In the genomic region with DNA sequence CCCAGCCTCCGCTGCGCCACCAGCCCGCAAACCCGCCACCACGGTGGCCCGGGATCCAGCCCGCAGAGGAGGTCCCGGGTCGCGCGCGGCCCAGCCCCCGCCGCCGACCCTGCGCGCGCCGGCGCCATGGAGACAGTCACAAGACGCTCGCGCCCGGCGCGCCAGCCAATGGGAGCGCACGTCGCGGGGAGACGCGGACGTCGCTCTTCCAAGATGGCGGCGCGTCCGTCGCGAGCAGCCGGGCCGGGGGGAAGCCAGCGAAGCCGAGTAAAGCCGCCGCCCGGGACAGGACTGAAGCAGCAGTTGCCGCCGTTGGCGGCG, we compare ENCODE assay signal across 7 mouse cellular contexts. TPM values are rescaled to one million over a fixed set of nuclear protein-coding genes. Genes with fewer than 3 reads are reported as not detected.
A peak's percentile ranks its signal among the peaks of the same experiment; 100 is the strongest.
DNase-seq lines count a peak whose midpoint lies in the region; ATAC-seq and TF ChIP-seq lines count a peak whose summit lies in the region.

A gene (plus strand): TSS at position 188 of the 321 bp plus-strand sequence.

- TF ChIP-seq CTCF in intestine, postnatal 0 days (IDR thresholded peaks at IDR 0.05; ENCODE audit: low read depth), result no peak

- no peaks in the 10 kb centered on the region for H3K27me3 ChIP-seq in intestine, postnatal 0 days (replicated peaks; ENCODE audit: control insufficient read depth, insufficient read depth, low read length)
- H3K27me3 ChIP-seq in midbrain, embryonic 11.5 days (ENCODE audit: control insufficient read depth, insufficient read depth, low read length), result no peaks in the 10 kb centered on the region

- H3K4me3 ChIP-seq in intestine, postnatal 0 days (ENCODE audit: low read depth, low read length), result peak within 1 kb of the TSS; percentile 80
- peak within 1 kb of the TSS; percentile 88 for H3K4me3 ChIP-seq in midbrain, embryonic 11.5 days (ENCODE audit: low read depth, low read length)

- H3K4me1 ChIP-seq in intestine, postnatal 0 days (replicated peaks; ENCODE audit: control insufficient read depth, insufficient read depth, low read length), result no peaks in the 10 kb centered on the region; the same call in none of the 2 replicates
- H3K4me1 ChIP-seq in midbrain, embryonic 11.5 days (ENCODE audit: control insufficient read depth, insufficient read depth, low read length), result peaks cover 6% of the 10 kb centered on the region; the same call in 1 of the 2 replicates

- peak; percentile 80 for DNase-seq in adrenal gland, adult 8-10 months
- DNase-seq in embryo, embryonic 11.5 days (ENCODE audit: low read depth, low spot score), result peak; percentile 84
- peak; percentile 84 to 90 for DNase-seq in gastrocnemius, postnatal 4 days (ENCODE audit: low spot score in 2 of 2)
- DNase-seq in left cerebral cortex, postnatal 4 days, result peak; percentile 93
- peak; percentile 99 for DNase-seq in midbrain, embryonic 11.5 days (ENCODE audit: low spot score, missing footprints)
- DNase-seq in right cerebral cortex, postnatal 4 days, result peak; percentile 92

- intact Hi-C loops in left cerebral cortex, postnatal 4 days (cut with DNase I), result no loop called here

- no peaks in the 10 kb centered on the region for H3K36me3 ChIP-seq in intestine, postnatal 0 days (ENCODE audit: control insufficient read depth, insufficient read depth)
- H3K36me3 ChIP-seq in midbrain, embryonic 11.5 days (ENCODE audit: control insufficient read depth, insufficient read depth, low read length), result no peaks in the 10 kb centered on the region

- WGBS in intestine, postnatal 0 days, result 0% methylated on average over 50 of the region's 51 CpGs
- WGBS in midbrain, embryonic 11.5 days, result under 1% methylated on average over 51 of the region's 51 CpGs

- peak within 1 kb of the TSS; percentile 85 for H3K9ac ChIP-seq in intestine, postnatal 0 days (ENCODE audit: low read depth, low read length)
- peak within 1 kb of the TSS; percentile 94 for H3K9ac ChIP-seq in midbrain, embryonic 11.5 days (ENCODE audit: low read length)

- peak; percentile 96 for ATAC-seq in intestine, postnatal 0 days
- peak; percentile 99 for ATAC-seq in midbrain, embryonic 11.5 days (ENCODE audit: low FRiP score)

- H3K9me3 ChIP-seq in intestine, postnatal 0 days (ENCODE audit: control insufficient read depth), result no peaks in the 10 kb centered on the region
- no peaks in the 10 kb centered on the region for H3K9me3 ChIP-seq in midbrain, embryonic 11.5 days (ENCODE audit: control insufficient read depth, low read length)

- peak within 1 kb of the TSS; percentile 97 for H3K27ac ChIP-seq in intestine, postnatal 0 days (ENCODE audit: low read depth, low read length)
- H3K27ac ChIP-seq in midbrain, embryonic 11.5 days (ENCODE audit: low read depth, low read length), result peak within 1 kb of the TSS; percentile 90

- H3K4me2 ChIP-seq in intestine, postnatal 0 days (replicated peaks; ENCODE audit: low read depth), result peak within 1 kb of the TSS; percentile 76
- H3K4me2 ChIP-seq in midbrain, embryonic 11.5 days, result peak within 1 kb of the TSS; percentile 60

RNA-seq across cellular contexts. Expression of the gene that starts here (rescaled TPM):
- 10 to 100 TPM; 34.7 to 48.5 (median 43.9) TPM for total RNA-seq in adrenal gland, adult 8-10 months (2022)
- total RNA-seq in gastrocnemius, postnatal 4 days (2021), result 10 to 100 TPM; 29.4 to 34.2 TPM
- polyA plus RNA-seq in intestine, postnatal 0 days (2015; fragmentation: Nextera tagmentation; extraction: Ambion mirVana), result 21.6 and 26.1 TPM in 2 replicates
- total RNA-seq in left cerebral cortex, postnatal 4 days (2021), result 10 to 100 TPM; 40.1 to 46.7 TPM
- polyA plus RNA-seq in midbrain, embryonic 11.5 days (2014; fragmentation: Nextera tagmentation; extraction: Ambion mirVana), result 21.7 and 26.4 TPM in 2 replicates

Comparison
In these comparisons a context has a peak if more than half of its experiments do, and no peak if none do; other contexts are left out.
1. Peak in every context shown above with its lines: DNase-seq, ATAC-seq, H3K4me3 ChIP-seq and H3K27ac ChIP-seq.